Mouse (Mus musculus): ENCODE data around the gene Spns2. TPM values are rescaled to one million over a fixed set of nuclear protein-coding genes. Genes with fewer than 3 reads are reported as not detected.

Gene Spns2
- polyA plus RNA-seq, 1 experiment from 2014 or later: 23.6 TPM

- Histone ChIP-seq H3K4me3 (ENCODE audit: low read depth, low read length) (no peak overlapping the region), H3K4me2 (replicated peaks; ENCODE audit: low read depth) (no peak overlapping the region), H3K4me1 (replicated peaks; ENCODE audit: control insufficient read depth, insufficient read depth) (no peaks in the 10 kb centered on the region), H3K36me3 (ENCODE audit: control insufficient read depth, insufficient read depth, low read length) (no peaks in the 10 kb centered on the region), H3K9me3 (ENCODE audit: control insufficient read depth, low read length) (no peaks in the 10 kb centered on the region), H3K27me3 (ENCODE audit: control insufficient read depth, insufficient read depth, low read length) (no peaks in the 10 kb centered on the region), H3K9ac (ENCODE audit: low read length) (no peak overlapping the region), H3K27ac (replicated peaks) (no peak overlapping the region)
- DNase-seq (ENCODE audit: low spot score): peak; percentile 39
- 74% methylated on average over 1 of the region's 1 CpGs for WGBS
- ATAC-seq (ENCODE audit: low FRiP score, low TSS enrichment): peak; percentile 41; the same call in 1 of the 2 replicates
- no peak for TF ChIP-seq EP300 (optimal IDR thresholded peaks at IDR 0.05)
- peak; percentile 56 for TF ChIP-seq CTCF (IDR thresholded peaks at IDR 0.05; ENCODE audit: low read depth)
Observed at GRCm38 (mm10) chr11:72531632-72532031, 41.9 kb upstream of the Spns2 start.

GRCm38 (mm10) chr11:72531144-72531543 is 41.4 kb upstream of the Spns2 start:
- DNase-seq (ENCODE audit: low spot score) (no peak), ATAC-seq (ENCODE audit: low FRiP score, low TSS enrichment) (0 out of 2 replicates have a peak, but pooled peaks have one; percentile 5)
- Histone ChIP-seq H3K9ac (ENCODE audit: low read length) (no peak overlapping the region), H3K36me3 (ENCODE audit: control insufficient read depth, insufficient read depth, low read length) (no peaks in the 10 kb centered on the region), H3K4me2 (replicated peaks; ENCODE audit: low read depth) (no peak overlapping the region), H3K9me3 (ENCODE audit: control insufficient read depth, low read length) (no peaks in the 10 kb centered on the region), H3K27me3 (ENCODE audit: control insufficient read depth, insufficient read depth, low read length) (no peaks in the 10 kb centered on the region), H3K4me1 (replicated peaks; ENCODE audit: control insufficient read depth, insufficient read depth) (no peaks in the 10 kb centered on the region), H3K4me3 (ENCODE audit: low read depth, low read length) (no peak overlapping the region), H3K27ac (replicated peaks) (no peak overlapping the region)
- TF ChIP-seq CTCF (IDR thresholded peaks at IDR 0.05; ENCODE audit: low read depth) (no peak), EP300 (optimal IDR thresholded peaks at IDR 0.05) (no peak)
- 71% methylated on average over 5 of the region's 5 CpGs for WGBS

- DNase-seq (ENCODE audit: low spot score) (no peak), ATAC-seq (ENCODE audit: low FRiP score, low TSS enrichment) (no peak)
- Histone ChIP-seq H3K9me3 (ENCODE audit: control insufficient read depth, low read length) (no peaks in the 10 kb centered on the region), H3K36me3 (ENCODE audit: control insufficient read depth, insufficient read depth, low read length) (no peaks in the 10 kb centered on the region), H3K9ac (ENCODE audit: low read length) (no peak overlapping the region), H3K4me3 (ENCODE audit: low read depth, low read length) (no peak overlapping the region), H3K4me1 (replicated peaks; ENCODE audit: control insufficient read depth, insufficient read depth) (no peaks in the 10 kb centered on the region), H3K27ac (replicated peaks) (no peak overlapping the region), H3K27me3 (ENCODE audit: control insufficient read depth, insufficient read depth, low read length) (no peaks in the 10 kb centered on the region), H3K4me2 (replicated peaks; ENCODE audit: low read depth) (no peak overlapping the region)
- no peak for TF ChIP-seq CTCF (IDR thresholded peaks at IDR 0.05; ENCODE audit: low read depth)
- no peak for TF ChIP-seq EP300 (optimal IDR thresholded peaks at IDR 0.05)
- WGBS: 76% methylated on average over 4 of the region's 4 CpGs
Observed at GRCm38 (mm10) chr11:72526190-72526589, 36.5 kb upstream of the Spns2 start.

GRCm38 (mm10) chr11:72523711-72524110 is 34.0 kb upstream of the Spns2 start:
- no peak for ATAC-seq (ENCODE audit: low FRiP score, low TSS enrichment)

GRCm38 (mm10) chr11:72522616-72523041 is 32.9 kb upstream of the Spns2 start:
- no peaks in the 10 kb centered on the region for H3K4me1 ChIP-seq (replicated peaks; ENCODE audit: control insufficient read depth, insufficient read depth)
- ATAC-seq (ENCODE audit: low FRiP score, low TSS enrichment) (peak; percentile 42; the same call in 1 of the 2 replicates), DNase-seq (ENCODE audit: low spot score) (no peak)
- no peak overlapping the region for H3K9ac ChIP-seq (ENCODE audit: low read length)
- H3K36me3 ChIP-seq (ENCODE audit: control insufficient read depth, insufficient read depth, low read length): no peaks in the 10 kb centered on the region
- TF ChIP-seq CTCF (IDR thresholded peaks at IDR 0.05; ENCODE audit: low read depth) (no peak), EP300 (optimal IDR thresholded peaks at IDR 0.05) (no peak)
- no peaks in the 10 kb centered on the region for H3K27me3 ChIP-seq (ENCODE audit: control insufficient read depth, insufficient read depth, low read length)
- WGBS: 49% methylated on average over 5 of the region's 5 CpGs
- no peaks in the 10 kb centered on the region for H3K9me3 ChIP-seq (ENCODE audit: control insufficient read depth, low read length)
- H3K27ac ChIP-seq (replicated peaks): no peak overlapping the region
- no peak overlapping the region for H3K4me2 ChIP-seq (replicated peaks; ENCODE audit: low read depth)
- H3K4me3 ChIP-seq (ENCODE audit: low read depth, low read length): no peak overlapping the region

More at GRCm38 (mm10) chr11:72523711-72524110, 34.0 kb upstream of the Spns2 start:
- no peak overlapping the region for H3K27ac ChIP-seq (replicated peaks)
- WGBS: 42% methylated on average over 4 of the region's 4 CpGs
- no peaks in the 10 kb centered on the region for H3K36me3 ChIP-seq (ENCODE audit: control insufficient read depth, insufficient read depth, low read length)
- H3K4me3 ChIP-seq (ENCODE audit: low read depth, low read length): no peak overlapping the region
- no peak for DNase-seq (ENCODE audit: low spot score)
- no peaks in the 10 kb centered on the region for H3K9me3 ChIP-seq (ENCODE audit: control insufficient read depth, low read length)
- no peaks in the 10 kb centered on the region for H3K4me1 ChIP-seq (replicated peaks; ENCODE audit: control insufficient read depth, insufficient read depth)
- no peaks in the 10 kb centered on the region for H3K27me3 ChIP-seq (ENCODE audit: control insufficient read depth, insufficient read depth, low read length)
- TF ChIP-seq CTCF (IDR thresholded peaks at IDR 0.05; ENCODE audit: low read depth) (no peak), EP300 (optimal IDR thresholded peaks at IDR 0.05) (no peak)
- H3K9ac ChIP-seq (ENCODE audit: low read length): no peak overlapping the region
- no peak overlapping the region for H3K4me2 ChIP-seq (replicated peaks; ENCODE audit: low read depth)

- Histone ChIP-seq H3K36me3 (ENCODE audit: control insufficient read depth, insufficient read depth, low read length) (no peaks in the 10 kb centered on the region), H3K4me1 (replicated peaks; ENCODE audit: control insufficient read depth, insufficient read depth) (no peaks in the 10 kb centered on the region), H3K27ac (replicated peaks) (no peak overlapping the region), H3K9me3 (ENCODE audit: control insufficient read depth, low read length) (no peaks in the 10 kb centered on the region), H3K27me3 (ENCODE audit: control insufficient read depth, insufficient read depth, low read length) (no peaks in the 10 kb centered on the region), H3K4me2 (replicated peaks; ENCODE audit: low read depth) (no peak overlapping the region), H3K9ac (ENCODE audit: low read length) (no peak overlapping the region), H3K4me3 (ENCODE audit: low read depth, low read length) (no peak overlapping the region)
- ATAC-seq (ENCODE audit: low FRiP score, low TSS enrichment) (no peak), DNase-seq (ENCODE audit: low spot score) (no peak)
- TF ChIP-seq CTCF (IDR thresholded peaks at IDR 0.05; ENCODE audit: low read depth) (no peak), EP300 (optimal IDR thresholded peaks at IDR 0.05) (no peak)
- 64% methylated on average over 5 of the region's 5 CpGs for WGBS
Observed at GRCm38 (mm10) chr11:72521598-72522541, 32.2 kb upstream of the Spns2 start.

All from stomach, postnatal 0 days (tissue).